Mouse (Mus musculus) forebrain, embryonic 11.5 days (tissue): ENCODE measurements around the gene Tmem79. TPM values are rescaled to one million over a fixed set of nuclear protein-coding genes. Genes with fewer than 3 reads are reported as not detected.

ENCODE experiments used
- ATAC-seq: fragments of 200-750 bp; cut with Nextera tagmentation; replicated peaks from 2 replicates; pipeline ENCODE4 v1.8.0; 2017; ENCODE audit warnings: moderate TSS enrichment; ENCODE audit not compliant: low FRiP score
- DNase-seq: peaks from one replicate; pipeline ENCODE4 v3.0.0-alpha.2; 2017; ENCODE audit warnings: low spot score
- H3K27ac ChIP-seq: fragments of 300-500 bp; sonication (generic); 2 replicates; pipeline ENCODE4 v1.5.1; 2014; ENCODE audit warnings: low read depth, low read length
- H3K27me3 ChIP-seq: fragments of 300-500 bp; sonication (generic); 2 replicates; pipeline ENCODE4 v1.6.1; 2014; ENCODE audit warnings: mild to moderate bottlenecking, low read length, mixed read lengths; ENCODE audit not compliant: control insufficient read depth, insufficient read depth
- H3K36me3 ChIP-seq: fragments of 300-500 bp; sonication (generic); 2 replicates; pipeline ENCODE4 v1.6.1; 2014; ENCODE audit warnings: mild to moderate bottlenecking, low read length, moderate library complexity, mixed read lengths; ENCODE audit not compliant: control insufficient read depth, insufficient read depth
- H3K4me1 ChIP-seq: fragments of 300-500 bp; sonication (generic); replicated peaks from 2 replicates; pipeline ENCODE4 v1.6.1; 2014; ENCODE audit warnings: low read length, mixed read lengths; ENCODE audit not compliant: control insufficient read depth, insufficient read depth
- H3K4me2 ChIP-seq: fragments of 300-500 bp; sonication (generic); 2 replicates; pipeline ENCODE4 v1.6.1; 2014; ENCODE audit warnings: low read depth, mild to moderate bottlenecking, low read length, moderate library complexity, mixed read lengths; ENCODE audit not compliant: severe bottlenecking
- H3K4me3 ChIP-seq: fragments of 300-500 bp; sonication (generic); 2 replicates; pipeline ENCODE4 v1.5.1; 2014; ENCODE audit warnings: low read depth, low read length
- H3K9ac ChIP-seq: fragments of 300-500 bp; sonication (generic); 2 replicates; pipeline ENCODE4 v1.6.1; 2014; ENCODE audit warnings: low read length
- H3K9me3 ChIP-seq: fragments of 300-500 bp; sonication (generic); 2 replicates; pipeline ENCODE4 v1.6.1; 2016; ENCODE audit warnings: low read length, mixed read lengths; ENCODE audit not compliant: control insufficient read depth
- WGBS: fragments of 180-500 bp; shearing (Covaris S2); extraction: QIAGEN DNeasy Blood & Tissue Kit; methylation state at CpG from one replicate; pipeline ENCODE4 v1.1.7; 2014; 5-methylcytosine and 5-hydroxymethylcytosine counted together
- polyA plus RNA-seq: library from polyadenylated mRNA; unstranded; fragments of >200 nt; fragmentation: Nextera tagmentation; extraction: Ambion mirVana; gene quantifications from 2 replicates; pipeline ENCODE4 v1.2.1, GENCODE M21; 2014

Tmem79 gene
- polyA plus RNA-seq, 1 experiment from 2014 or later: 2.7 TPM

- 93% methylated on average over 11 of the region's 11 CpGs for WGBS
- H3K36me3 ChIP-seq: no peaks in the 10 kb centered on the region; the same call in 1 of the 2 replicates
- ATAC-seq (no peak), DNase-seq (peak; percentile 47)
- no peaks in the 10 kb centered on the region for H3K9me3 ChIP-seq
- H3K27me3 ChIP-seq: no peaks in the 10 kb centered on the region
- peak overlapping the region; percentile 58; the same call in 1 of the 2 replicates for H3K4me2 ChIP-seq
- H3K27ac ChIP-seq: no peak overlapping the region
- H3K9ac ChIP-seq: no peak overlapping the region
- H3K4me3 ChIP-seq: 0 out of 2 replicates have a peak overlapping the region, but pooled peaks have one; percentile 6
- no peaks in the 10 kb centered on the region; the same call in 1 of the 2 replicates for H3K4me1 ChIP-seq
Observed at GRCm38 (mm10) chr3:88337367-88338020, 1.5 kb upstream of the Tmem79 start.

GRCm38 (mm10) chr3:88335436-88336053, 403 bp downstream of the Tmem79 start:
- DNase-seq (no peak), ATAC-seq (peak; percentile 47)
- peak overlapping the region; percentile 88 for H3K27ac ChIP-seq
- 1% methylated on average over 27 of the region's 27 CpGs for WGBS
- peak overlapping the region; percentile 96 for H3K9ac ChIP-seq
- H3K9me3 ChIP-seq: no peaks in the 10 kb centered on the region
- H3K27me3 ChIP-seq: no peaks in the 10 kb centered on the region
- H3K4me2 ChIP-seq: peak overlapping the region; percentile 58
- H3K36me3 ChIP-seq: no peaks in the 10 kb centered on the region
- H3K4me3 ChIP-seq: peak overlapping the region; percentile 87
- H3K4me1 ChIP-seq: no peaks in the 10 kb centered on the region; the same call in 1 of the 2 replicates

- no peaks in the 10 kb centered on the region for H3K27me3 ChIP-seq
- H3K9ac ChIP-seq: peak overlapping the region; percentile 96
- no peaks in the 10 kb centered on the region; the same call in 1 of the 2 replicates for H3K4me1 ChIP-seq
- H3K36me3 ChIP-seq: no peaks in the 10 kb centered on the region
- WGBS: 46% methylated on average over 3 of the region's 3 CpGs
- ATAC-seq: no peak
- peak overlapping the region; percentile 87 for H3K4me3 ChIP-seq
- DNase-seq: no peak
- H3K4me2 ChIP-seq: peak overlapping the region; percentile 58
- no peak overlapping the region for H3K27ac ChIP-seq
- no peaks in the 10 kb centered on the region for H3K9me3 ChIP-seq
Observed at GRCm38 (mm10) chr3:88334902-88335435, 979 bp downstream of the Tmem79 start.

GRCm38 (mm10) chr3:88334029-88334658, 1.8 kb downstream of the Tmem79 start:
- no peak overlapping the region for H3K4me3 ChIP-seq
- no peak overlapping the region for H3K27ac ChIP-seq
- no peaks in the 10 kb centered on the region for H3K27me3 ChIP-seq
- H3K36me3 ChIP-seq: no peaks in the 10 kb centered on the region
- WGBS: 60% methylated on average over 12 of the region's 12 CpGs
- DNase-seq (no peak), ATAC-seq (no peak)
- no peak overlapping the region for H3K4me2 ChIP-seq
- no peak overlapping the region for H3K9ac ChIP-seq
- no peaks in the 10 kb centered on the region for H3K9me3 ChIP-seq
- no peaks in the 10 kb centered on the region; the same call in 1 of the 2 replicates for H3K4me1 ChIP-seq

- Histone ChIP-seq H3K4me2 (no peak overlapping the region), H3K27ac (no peak overlapping the region), H3K9me3 (no peaks in the 10 kb centered on the region), H3K36me3 (no peaks in the 10 kb centered on the region), H3K9ac (no peak overlapping the region), H3K27me3 (no peaks in the 10 kb centered on the region), H3K4me1 (no peaks in the 10 kb centered on the region), H3K4me3 (no peak overlapping the region)
- DNase-seq (no peak), ATAC-seq (no peak)
- WGBS: 12% methylated on average over 2 of the region's 2 CpGs
Observed at GRCm38 (mm10) chr3:88331282-88331681, 4.7 kb downstream of the Tmem79 start.

GRCm38 (mm10) chr3:88328956-88329355, 7.0 kb downstream of the Tmem79 start:
- Histone ChIP-seq H3K9ac (no peak overlapping the region), H3K4me3 (no peak overlapping the region), H3K9me3 (no peaks in the 10 kb centered on the region), H3K27me3 (no peaks in the 10 kb centered on the region), H3K4me2 (no peak overlapping the region), H3K36me3 (no peaks in the 10 kb centered on the region), H3K27ac (no peak overlapping the region), H3K4me1 (no peaks in the 10 kb centered on the region)
- ATAC-seq (no peak), DNase-seq (no peak)
- WGBS: 86% methylated on average over 5 of the region's 5 CpGs

- H3K27ac ChIP-seq: no peak within 1 kb of the TSS
- peak within 1 kb of the TSS; percentile 60 for H3K9ac ChIP-seq
- peak within 1 kb of the TSS; percentile 62 for H3K4me2 ChIP-seq
- no peaks in the 10 kb centered on the region for H3K27me3 ChIP-seq
- no peaks in the 10 kb centered on the region for H3K4me1 ChIP-seq
- ATAC-seq: peak; percentile 79
- peak within 1 kb of the TSS; percentile 56 for H3K4me3 ChIP-seq
- DNase-seq: peak; percentile 66
- H3K36me3 ChIP-seq: peaks cover 11% of the 10 kb centered on the region
- no peaks in the 10 kb centered on the region for H3K9me3 ChIP-seq
- 2% methylated on average over 10 of the region's 10 CpGs for whole genome bisulfite sequencing
Observed at GRCm38 (mm10) chr3:88324951-88325405, 11.0 kb downstream of the Tmem79 start, which contains the start of gene Glmp. Gene Glmp (plus strand): TSS chr3:88325023.

- no peaks in the 10 kb centered on the region for H3K9me3 ChIP-seq
- WGBS: 87% methylated on average over 1 of the region's 1 CpGs
- no peak overlapping the region for H3K9ac ChIP-seq
- DNase-seq: no peak
- H3K27ac ChIP-seq: no peak overlapping the region
- H3K27me3 ChIP-seq: no peaks in the 10 kb centered on the region
- no peak overlapping the region for H3K4me2 ChIP-seq
- ATAC-seq: no peak
- peaks cover 5% of the 10 kb centered on the region for H3K4me1 ChIP-seq
- H3K4me3 ChIP-seq: no peak overlapping the region
- H3K36me3 ChIP-seq: peaks cover 22% of the 10 kb centered on the region
Observed at GRCm38 (mm10) chr3:88299172-88299571, 36.8 kb downstream of the Tmem79 start.
